Mouse (Mus musculus) bone marrow macrophage, adult 2 months (primary cell): Measurements from ENCODE around the gene 1700018B08Rik. TPM values are rescaled to one million over a fixed set of nuclear protein-coding genes. Genes with fewer than 3 reads are reported as not detected.

Experiments used
- H3K27ac ChIP-seq: 2 replicates; pipeline ENCODE4 v1.5.1; 2012; ENCODE audit warnings: low read depth, low read length; ENCODE audit not compliant: insufficient read depth
- H3K4me1 ChIP-seq: 2 replicates; pipeline ENCODE4 v1.6.1; 2012; ENCODE audit warnings: low read length; ENCODE audit not compliant: control insufficient read depth, insufficient read depth
- H3K4me3 ChIP-seq: 2 replicates; pipeline ENCODE4 v1.5.1; 2012; ENCODE audit warnings: mild to moderate bottlenecking, low read length, moderate library complexity; ENCODE audit not compliant: insufficient read depth
- CTCF ChIP-seq: IDR thresholded peaks from 2 replicates; pipeline ENCODE4 v1.5.1; 2012; ENCODE audit warnings: low read depth, mild to moderate bottlenecking, low read length, moderate library complexity
- POLR2A ChIP-seq: IDR thresholded peaks from 2 replicates; pipeline ENCODE4 v1.6.1; 2012; ENCODE audit warnings: mild to moderate bottlenecking, low read depth, low read length, borderline replicate concordance
- polyA plus RNA-seq: library from polyadenylated mRNA; stranded (reverse); fragments of >200 nt; gene quantifications from 2 replicates; pipeline ENCODE4 v1.2.4, GENCODE M21; 2012; ENCODE audit not compliant: missing spikeins, insufficient read depth, insufficient read length

Gene 1700018B08Rik
- polyA plus RNA-seq, 1 experiment: not detected

GRCm38 (mm10) chr8:121525111-121525818, 18.9 kb downstream of the 1700018B08Rik start:
- H3K4me1 ChIP-seq: peaks cover 14% of the 10 kb centered on the region
- H3K4me3 ChIP-seq: no peak overlapping the region
- H3K27ac ChIP-seq: no peak overlapping the region
- TF ChIP-seq CTCF (no peak), POLR2A (no peak)

DNA sequence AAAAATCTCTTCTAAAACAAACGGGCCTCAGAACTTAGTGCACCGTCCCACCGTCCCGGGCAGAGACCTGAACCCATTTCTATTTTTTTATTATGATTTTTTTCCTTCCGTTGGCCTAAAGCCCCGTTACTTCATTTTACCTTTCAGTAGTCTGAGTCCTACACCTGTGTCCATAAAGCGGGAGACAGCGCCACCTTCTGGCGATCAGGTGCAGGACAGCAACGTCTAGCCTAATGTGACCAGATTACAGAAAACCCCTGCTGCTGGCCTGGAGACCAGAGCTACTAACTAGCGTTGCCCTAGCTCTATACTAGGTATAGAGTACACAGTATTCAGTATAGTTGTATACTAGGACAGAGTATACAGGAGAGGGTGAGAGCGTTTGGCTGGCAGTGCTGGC, 30.7 kb downstream of the 1700018B08Rik start:
- TF ChIP-seq POLR2A: no peak
- TF ChIP-seq CTCF: peak; percentile 92
- Histone ChIP-seq H3K4me3 (no peak overlapping the region), H3K27ac (no peak overlapping the region), H3K4me1 (no peaks in the 10 kb centered on the region)

DNA sequence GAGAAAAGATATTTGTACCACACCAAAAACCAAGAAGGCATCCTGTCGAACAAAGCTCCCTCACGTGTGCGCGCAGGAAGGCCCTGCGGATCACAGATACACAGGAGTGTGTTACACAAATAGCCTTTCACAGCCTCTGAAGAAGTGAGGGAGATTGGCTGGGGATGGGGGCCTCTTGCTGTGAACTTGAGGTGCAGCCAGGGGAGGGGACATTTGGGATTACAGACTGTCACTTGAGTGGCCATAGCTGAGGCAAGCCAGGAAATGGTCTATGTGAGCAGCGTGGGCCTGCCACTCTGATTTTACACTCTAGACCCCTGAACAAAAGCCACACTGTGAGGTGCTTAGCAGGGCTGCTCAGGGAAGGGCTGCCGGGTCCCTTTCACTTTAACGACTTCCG, 32.4 kb downstream of the 1700018B08Rik start:
- H3K4me1 ChIP-seq: no peaks in the 10 kb centered on the region
- no peak overlapping the region for H3K4me3 ChIP-seq
- TF ChIP-seq POLR2A (no peak), CTCF (no peak)

DNA sequence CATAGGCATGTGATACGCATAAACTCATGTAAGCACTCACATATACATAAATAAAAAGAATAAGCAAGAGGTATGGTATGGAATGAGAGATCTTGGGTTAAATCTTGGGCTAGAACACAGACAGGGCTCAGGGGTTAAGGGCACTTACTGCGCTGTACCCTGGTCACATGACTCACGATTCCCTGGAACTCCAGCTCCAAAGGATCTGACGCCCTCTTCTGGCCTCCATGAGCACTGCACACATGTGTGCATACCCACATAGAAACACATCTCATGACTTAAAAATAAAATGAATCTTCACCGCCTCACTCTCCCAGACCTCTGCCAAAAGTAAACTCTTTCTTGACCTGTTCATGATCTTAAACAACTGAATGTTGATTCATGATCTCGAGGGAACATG, 46.5 kb downstream of the 1700018B08Rik start:
- Histone ChIP-seq H3K27ac (no peak overlapping the region), H3K4me1 (no peaks in the 10 kb centered on the region), H3K4me3 (no peak overlapping the region)
- no peak for TF ChIP-seq CTCF
- no peak for TF ChIP-seq POLR2A

More for the DNA sequence above, 32.4 kb downstream of the 1700018B08Rik start:
- no peak overlapping the region for H3K27ac ChIP-seq

- H3K27ac ChIP-seq: no peak overlapping the region
- H3K4me3 ChIP-seq: no peak overlapping the region
- TF ChIP-seq POLR2A (no peak), CTCF (no peak)
- no peaks in the 10 kb centered on the region for H3K4me1 ChIP-seq
Measured at GRCm38 (mm10) chr8:121491633-121492032, 52.5 kb downstream of the 1700018B08Rik start.

DNA sequence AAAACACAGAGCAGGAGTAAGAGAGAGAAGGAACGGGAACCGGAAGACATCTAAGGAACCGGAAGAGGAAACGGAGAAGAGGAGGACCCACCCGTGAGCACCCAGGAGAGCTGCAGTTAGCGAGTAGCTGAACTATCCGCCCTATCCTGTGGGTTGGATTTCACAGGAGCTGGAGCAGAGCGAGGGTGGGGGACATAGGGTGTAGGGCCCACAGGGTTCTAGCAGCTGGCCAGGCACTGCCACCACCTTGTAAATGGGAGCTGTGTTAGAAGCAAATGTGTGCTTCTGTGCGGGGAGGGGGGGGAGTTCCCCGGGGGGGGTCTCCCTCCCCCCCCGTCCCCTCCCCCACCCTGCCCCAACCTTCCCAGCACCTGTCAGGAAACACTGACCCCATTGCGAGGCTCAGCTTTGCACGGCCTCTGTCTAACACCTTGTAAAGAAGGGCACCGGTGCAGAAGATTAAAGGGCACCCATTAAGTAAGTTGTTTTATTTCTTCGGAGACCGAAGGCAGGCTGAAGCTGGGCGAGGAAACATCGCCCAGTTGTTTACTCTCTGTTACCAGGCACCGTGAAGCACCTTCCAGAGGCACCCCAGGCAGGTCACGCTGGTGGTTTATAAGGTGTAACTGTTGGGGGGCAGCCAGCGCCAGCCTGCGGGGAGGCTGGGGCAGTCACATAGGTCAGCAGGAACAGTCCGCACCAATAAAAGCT, 59.9 kb downstream of the 1700018B08Rik start:
- Histone ChIP-seq H3K27ac (no peak overlapping the region), H3K4me1 (no peaks in the 10 kb centered on the region), H3K4me3 (no peak overlapping the region)
- no peak for TF ChIP-seq CTCF
- no peak for TF ChIP-seq POLR2A

Other genes starting within 250 kb of the 1700018B08Rik start
- 10.0 and 10.6 TPM in 2 replicates for gene Fbxo31, start 34.5 kb upstream of the 1700018B08Rik start, polyA plus RNA-seq
- gene Map1lc3b, start 46.0 kb upstream of the 1700018B08Rik start, polyA plus RNA-seq: 179 and 195 TPM in 2 replicates
- 5.1 and 8.2 TPM in 2 replicates for gene Zcchc14, start 108.6 kb upstream of the 1700018B08Rik start, polyA plus RNA-seq
- not detected in 2 replicates for gene Jph3, start 185.3 kb upstream of the 1700018B08Rik start, polyA plus RNA-seq